Mouse (Mus musculus) small intestine, adult 2 months (tissue): ENCODE measurements around the gene Tdp1. TPM values are rescaled to one million over a fixed set of nuclear protein-coding genes. Genes with fewer than 3 reads are reported as not detected.

Experiments used
- H3K27ac ChIP-seq: fragments of 200-500 bp; 2 replicates; pipeline ENCODE4 v1.5.1; 2012; ENCODE audit warnings: low read depth, low read length, control low read depth, inconsistent platforms; ENCODE audit not compliant: insufficient read depth
- H3K27me3 ChIP-seq: fragments of 200-500 bp; 2 replicates; pipeline ENCODE4 v1.6.1; 2012; ENCODE audit warnings: mild to moderate bottlenecking, moderate library complexity, low read length, inconsistent platforms; ENCODE audit not compliant: control insufficient read depth, insufficient read depth
- H3K36me3 ChIP-seq: fragments of 200-500 bp; 2 replicates; pipeline ENCODE4 v1.6.1; 2012; ENCODE audit warnings: mild to moderate bottlenecking, low read length, control low read depth, inconsistent platforms; ENCODE audit not compliant: control insufficient read depth, insufficient read depth
- H3K4me1 ChIP-seq: fragments of 200-500 bp; 2 replicates; pipeline ENCODE4 v1.6.1; 2012; ENCODE audit warnings: low read length, inconsistent platforms, mixed read lengths; ENCODE audit not compliant: control insufficient read depth, insufficient read depth, insufficient read length
- H3K4me3 ChIP-seq: fragments of 200-500 bp; 2 replicates; pipeline ENCODE4 v1.5.1; 2012; ENCODE audit warnings: low read depth, mild to moderate bottlenecking, control low read depth, inconsistent platforms, low read length, moderate library complexity
- CTCF ChIP-seq: fragments of 200-500 bp; IDR thresholded peaks from 2 replicates; pipeline ENCODE4 v1.5.1; 2012; ENCODE audit warnings: low read depth, mild to moderate bottlenecking, control low read depth, inconsistent platforms, low read length, moderate library complexity, mixed read lengths; ENCODE audit not compliant: insufficient replicate concordance, insufficient read length; ENCODE audit errors: extremely low read depth
- POLR2A ChIP-seq: fragments of 200-500 bp; IDR thresholded peaks from 2 replicates; pipeline ENCODE4 v1.6.1; 2012; ENCODE audit warnings: low read depth, mild to moderate bottlenecking, control low read depth, inconsistent platforms, low read length, moderate library complexity
- WGBS: fragments of 180-500 bp; shearing (Covaris S2); methylation state at CpG from one replicate; pipeline ENCODE4 v1.1.7; 2018; 5-methylcytosine and 5-hydroxymethylcytosine counted together
- polyA plus RNA-seq: library from polyadenylated mRNA; depleted of rRNA; stranded (reverse); fragments of >200 nt; gene quantifications from 2 replicates; pipeline ENCODE4 v1.2.3, GENCODE M21; 2012

The Tdp1 gene
- polyA plus RNA-seq, 1 experiment: 5.4 TPM

DNA sequence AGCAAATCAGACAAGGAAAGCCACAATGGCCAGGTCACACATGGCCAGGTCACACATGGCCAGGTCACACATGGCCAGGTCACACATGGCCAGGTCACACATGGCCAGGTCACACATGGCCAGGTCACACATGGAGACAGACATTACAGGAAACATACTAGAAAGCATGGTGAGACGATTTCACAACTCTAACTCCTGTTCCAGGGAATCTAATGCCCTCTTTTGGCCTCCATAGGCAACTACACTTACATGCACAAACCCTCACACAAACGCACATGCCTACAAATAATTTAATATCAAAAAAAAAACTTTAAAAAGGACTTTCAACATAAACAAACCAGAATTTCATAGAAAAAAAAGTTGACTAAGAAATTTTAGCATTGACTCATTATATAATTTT, 34.3 kb upstream of the Tdp1 start:
- Histone ChIP-seq H3K27me3 (no peaks in the 10 kb centered on the region), H3K4me1 (no peaks in the 10 kb centered on the region), H3K27ac (no peak overlapping the region), H3K4me3 (no peak overlapping the region), H3K36me3 (no peaks in the 10 kb centered on the region)
- TF ChIP-seq POLR2A (no peak), CTCF (no peak)
- WGBS: 83% methylated on average over 2 of the region's 2 CpGs

DNA sequence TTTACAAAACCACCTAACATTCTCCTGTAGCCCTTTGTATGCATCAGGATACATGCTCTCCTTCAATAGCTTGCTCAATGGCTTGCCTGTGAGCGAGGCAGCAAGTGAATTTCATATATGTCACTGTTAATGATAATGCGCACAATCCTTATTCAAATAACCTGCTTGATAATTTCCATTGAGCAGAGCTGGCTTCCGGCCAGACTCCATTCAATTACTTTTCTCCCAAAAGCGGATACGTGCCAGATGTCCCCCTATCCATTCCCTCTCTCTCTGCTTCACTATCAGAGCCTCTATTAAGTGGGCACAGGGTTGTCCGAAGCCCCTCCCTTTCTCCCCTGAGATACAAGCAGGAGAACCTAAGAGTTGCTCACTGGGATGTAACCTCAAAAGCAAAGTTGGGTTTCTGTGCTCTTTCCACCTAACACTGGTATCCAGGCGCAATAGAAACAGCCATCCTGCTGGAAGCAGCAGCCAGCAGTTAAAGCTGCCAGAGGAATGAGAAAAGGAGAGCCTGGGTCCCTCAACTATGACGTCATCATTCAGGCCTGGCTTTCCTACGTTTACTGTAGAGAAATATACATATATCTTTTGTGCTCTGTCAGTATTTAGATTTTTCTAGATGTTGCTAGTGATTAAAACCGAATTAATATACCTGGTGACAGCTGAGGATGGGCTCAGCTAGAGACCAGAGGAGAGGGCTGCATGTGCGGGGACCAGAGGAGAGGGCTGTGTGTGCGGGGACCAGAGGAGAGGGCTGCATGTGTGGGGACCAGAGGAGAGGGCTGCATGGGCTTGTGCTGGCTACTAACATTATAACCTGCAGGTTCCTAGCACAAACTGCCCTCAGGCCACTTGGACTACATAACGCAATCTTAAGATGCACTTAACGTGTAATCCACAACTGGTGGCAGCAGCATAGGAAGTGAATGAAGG, 30.7 kb upstream of the Tdp1 start:
- Histone ChIP-seq H3K36me3 (no peaks in the 10 kb centered on the region), H3K27me3 (no peaks in the 10 kb centered on the region), H3K4me1 (no peaks in the 10 kb centered on the region), H3K27ac (no peak overlapping the region), H3K4me3 (no peak overlapping the region)
- WGBS: 79% methylated on average over 14 of the region's 14 CpGs
- TF ChIP-seq POLR2A: no peak
- TF ChIP-seq CTCF: no peak

DNA sequence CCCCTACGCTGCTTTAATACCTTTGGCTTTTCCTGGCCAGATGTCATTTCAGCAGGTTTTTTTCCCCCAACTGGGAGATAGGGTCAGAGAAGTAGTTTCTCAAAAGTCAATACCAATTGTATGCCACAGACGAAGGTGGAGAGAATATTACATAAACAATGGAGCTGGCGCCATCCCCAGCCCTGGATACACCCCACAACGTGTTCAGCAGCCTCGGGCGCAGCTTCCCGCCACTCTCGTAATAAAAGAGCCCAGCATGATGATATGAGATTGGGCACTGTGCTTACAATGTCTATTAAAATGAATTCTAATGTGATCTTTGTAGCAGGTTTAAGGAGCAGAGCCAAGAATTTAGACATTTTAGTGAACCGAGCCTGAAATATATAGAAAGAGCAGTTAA, 28.3 kb upstream of the Tdp1 start:
- no peak for TF ChIP-seq POLR2A
- TF ChIP-seq CTCF: no peak
- no peaks in the 10 kb centered on the region for H3K36me3 ChIP-seq
- no peaks in the 10 kb centered on the region for H3K4me1 ChIP-seq
- no peak overlapping the region for H3K27ac ChIP-seq
- WGBS: 74% methylated on average over 9 of the region's 9 CpGs
- no peaks in the 10 kb centered on the region for H3K27me3 ChIP-seq
- no peak overlapping the region for H3K4me3 ChIP-seq

DNA sequence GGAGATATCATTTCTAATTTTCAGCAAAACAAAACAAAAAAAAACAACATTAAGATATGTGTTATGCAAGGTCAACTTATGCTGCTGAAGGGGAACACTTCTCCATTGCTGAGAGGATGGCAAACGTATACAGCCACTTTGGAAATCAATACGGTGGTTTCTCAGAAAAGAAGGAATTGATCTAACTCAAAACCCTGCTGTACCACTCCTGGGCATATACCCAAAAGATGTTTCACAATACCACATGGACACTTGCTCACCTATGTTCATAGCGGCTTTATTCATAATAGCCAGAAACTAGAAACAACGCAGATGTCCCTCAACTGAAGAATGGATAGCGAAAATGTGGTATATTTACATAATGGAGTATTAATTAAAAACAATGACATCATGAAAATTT, 25.7 kb upstream of the Tdp1 start:
- 93% methylated on average over 5 of the region's 5 CpGs for WGBS
- TF ChIP-seq POLR2A: no peak
- TF ChIP-seq CTCF: no peak
- no peaks in the 10 kb centered on the region for H3K36me3 ChIP-seq
- no peaks in the 10 kb centered on the region for H3K27me3 ChIP-seq
- H3K27ac ChIP-seq: no peak overlapping the region
- H3K4me1 ChIP-seq: no peaks in the 10 kb centered on the region
- no peak overlapping the region for H3K4me3 ChIP-seq

DNA sequence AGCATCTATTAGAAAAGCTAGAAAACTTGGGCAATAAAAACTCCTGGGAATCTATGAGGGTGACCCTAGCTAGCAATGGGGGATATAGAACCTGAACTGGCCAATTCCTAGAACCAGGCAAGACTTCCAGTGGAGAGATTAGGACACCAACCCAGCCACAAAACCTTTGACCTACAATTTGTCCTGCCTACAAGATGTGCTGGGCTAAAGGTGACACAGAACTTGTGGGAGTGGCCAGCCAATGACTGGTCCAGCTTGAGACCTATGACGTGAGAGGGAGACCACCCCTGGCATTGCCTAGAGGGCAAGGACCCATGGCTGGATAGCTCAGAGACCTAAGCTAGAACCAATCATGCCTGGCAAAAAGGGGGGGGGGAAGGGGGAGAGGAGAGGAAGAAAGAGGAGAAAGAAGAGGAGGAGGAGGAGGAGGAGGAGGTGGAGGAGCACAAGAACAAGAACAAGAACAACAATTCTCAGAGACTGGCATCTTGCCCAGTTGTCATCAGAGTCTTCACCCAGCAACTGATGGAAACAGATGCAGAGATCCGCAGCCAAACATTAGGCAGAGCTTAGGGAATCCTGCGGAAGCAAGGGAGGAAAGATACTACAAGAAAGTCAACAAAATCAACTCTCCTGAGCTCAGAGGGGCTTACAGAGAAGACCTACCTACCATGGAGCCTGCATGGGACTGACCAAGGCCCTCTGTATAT, 24.8 kb upstream of the Tdp1 start:
- Histone ChIP-seq H3K36me3 (no peaks in the 10 kb centered on the region), H3K4me3 (no peak overlapping the region), H3K27me3 (no peaks in the 10 kb centered on the region), H3K4me1 (no peaks in the 10 kb centered on the region), H3K27ac (no peak overlapping the region)
- no peak for TF ChIP-seq POLR2A
- TF ChIP-seq CTCF: no peak
- 86% methylated on average over 3 of the region's 3 CpGs for WGBS

DNA sequence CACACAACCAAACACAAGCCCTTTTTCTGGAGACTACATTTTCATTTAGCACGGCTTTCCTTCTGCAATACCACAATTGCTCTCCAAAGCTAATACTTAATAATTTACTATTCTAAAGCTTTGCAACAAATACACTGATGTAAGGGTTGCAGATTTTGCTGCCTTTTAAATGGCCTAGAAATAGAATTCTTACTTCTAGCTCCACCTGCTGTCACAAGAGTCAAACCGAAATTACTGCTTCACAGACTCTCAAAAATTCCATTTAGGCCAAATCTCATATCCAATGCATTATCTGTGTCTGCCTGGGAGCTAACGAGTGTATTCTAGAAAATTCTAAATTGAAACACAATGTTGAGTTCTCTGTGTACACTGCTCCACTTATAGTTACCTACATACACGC, 23.3 kb upstream of the Tdp1 start:
- Histone ChIP-seq H3K27me3 (no peaks in the 10 kb centered on the region), H3K4me3 (no peak overlapping the region), H3K4me1 (no peaks in the 10 kb centered on the region), H3K27ac (no peak overlapping the region), H3K36me3 (no peaks in the 10 kb centered on the region)
- TF ChIP-seq CTCF: no peak
- TF ChIP-seq POLR2A: no peak
- WGBS: 78% methylated on average over 4 of the region's 4 CpGs

DNA sequence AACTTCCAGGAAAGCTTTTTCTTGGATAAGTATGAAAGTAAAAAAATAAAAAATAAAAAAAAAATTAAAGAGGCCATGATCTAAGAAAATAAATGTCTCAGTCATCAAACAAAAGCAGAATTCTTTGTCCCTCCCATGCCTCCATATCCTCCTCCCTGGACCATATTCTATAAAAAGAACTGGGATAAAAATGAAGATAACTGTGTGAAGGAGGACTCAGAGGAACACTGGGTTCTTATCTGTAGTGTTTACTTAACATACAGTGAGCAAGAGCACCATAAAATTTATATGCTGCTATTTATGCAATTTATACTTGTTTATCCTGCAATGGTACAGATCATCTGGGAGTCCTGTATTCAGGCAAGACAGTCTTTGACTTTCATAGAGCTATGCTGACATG, 19.7 kb upstream of the Tdp1 start:
- H3K36me3 ChIP-seq: no peaks in the 10 kb centered on the region
- H3K27me3 ChIP-seq: no peaks in the 10 kb centered on the region
- H3K4me1 ChIP-seq: no peaks in the 10 kb centered on the region
- no peak overlapping the region for H3K27ac ChIP-seq
- TF ChIP-seq CTCF: no peak
- no peak for TF ChIP-seq POLR2A
- no peak overlapping the region for H3K4me3 ChIP-seq
